Mouse (Mus musculus): ENCODE data around the gene Slco2a1.

- TF ChIP-seq POLR2A (IDR thresholded peaks at IDR 0.05; ENCODE audit: borderline replicate concordance, control insufficient read depth, low read depth, low read length) (no peak), CTCF (IDR thresholded peaks at IDR 0.05; ENCODE audit: control insufficient read depth, insufficient read depth, low read length) (no peak)
Measured at GRCm38 (mm10) chr9:103078194-103078691, 89.7 kb downstream of the Slco2a1 start.

Data from bone marrow, adult 2 months (tissue).